Mouse (Mus musculus) layer of hippocampus, postnatal 14 days (tissue): ENCODE measurements around the gene Odf2. TPM values are rescaled to one million over a fixed set of nuclear protein-coding genes. Genes with fewer than 3 reads are reported as not detected.

Source experiments
- microRNA-seq, 2 experiments: library from miRNA; unstranded; fragments of <30 nt; microRNA quantifications; one replicate each; pipeline ENCODE4 v1.2.0; 2021
- total RNA-seq, 2 experiments: library from RNA; stranded (reverse); gene quantifications; 2 replicates each; pipeline ENCODE4 v1.2.3; 2021

The Odf2 gene
- total RNA-seq, 2 experiments from 2014 or later: 91.4 to 107 TPM

Small RNAs within 50 kb of the gene (microRNA-seq; reads per million reads assigned to microRNA genes)
- 0 reads per million in 2 experiments for gene Mir219a-2
- 0 reads per million in 2 experiments for gene Mir219b

Other genes starting within 250 kb of the Odf2 start
- gene Gm13420, start 137.5 kb upstream of the Odf2 start, total RNA-seq: 1 to 10 TPM in 1 of 2 experiments, under 1 TPM in 1; 0.60 to 1.4 TPM
- gene Gm13547, start 129.9 kb upstream of the Odf2 start, total RNA-seq: not detected
- 10 to 100 TPM; 27.2 to 30.7 TPM for gene Coq4, start 101.7 kb upstream of the Odf2 start, total RNA-seq
- gene Trub2, start 100.7 kb upstream of the Odf2 start, total RNA-seq: 10 to 100 TPM; 49.0 to 56.9 TPM
- gene Slc27a4, start 86.6 kb upstream of the Odf2 start, total RNA-seq: 10 to 100 TPM; 88.9 to 89.8 TPM
- 10 to 100 TPM; 52.4 to 63.0 TPM for gene Urm1, start 69.1 kb upstream of the Odf2 start, total RNA-seq
- gene Cercam, start 20.1 kb upstream of the Odf2 start, total RNA-seq: 10 to 100 TPM in 1 of 2 experiments, 1 to 10 TPM in 1; 8.0 to 12.2 TPM
- gene Gle1, start 46.2 kb downstream of the Odf2 start, total RNA-seq: 10 to 100 TPM; 44.8 to 47.3 TPM
- 1,000 to 10,000 TPM in 1 of 2 experiments, 100 to 1,000 TPM in 1; 959 to 1,004 TPM for gene Sptan1, start 76.3 kb downstream of the Odf2 start, total RNA-seq
- 10 to 100 TPM; 38.0 to 38.3 TPM for gene Wdr34, start 159.7 kb downstream of the Odf2 start, total RNA-seq
- gene Set, start 168.2 kb downstream of the Odf2 start, total RNA-seq: 100 to 1,000 TPM; 185 to 190 TPM
- gene Pkn3, start 188.5 kb downstream of the Odf2 start, total RNA-seq: 1 to 10 TPM; 1.2 to 2.3 TPM
- 10 to 100 TPM; 14.7 TPM for gene Zdhhc12, start 204.4 kb downstream of the Odf2 start, total RNA-seq
- 100 to 1,000 TPM; 160 to 173 TPM for gene Zer1, start 235.4 kb downstream of the Odf2 start, total RNA-seq
- gene Tbc1d13, start 244.5 kb downstream of the Odf2 start, total RNA-seq: 10 to 100 TPM; 71.7 to 74.4 TPM